ENCODE assay signal across 10 mouse cellular contexts in genomic region chr6:113441147-113441680, GRCm38 (mm10). TPM values are rescaled to one million over a fixed set of nuclear protein-coding genes. Genes with fewer than 3 reads are reported as not detected.
DNase-seq lines count a peak whose midpoint lies in the region; ATAC-seq and TF ChIP-seq lines count a peak whose summit lies in the region.
"Had no signal": no experiment of that assay in that cellular context is flagged by ENCODE, and none has a peak within 500 bp of the region (broad histone marks: within the 10 kb centered on the region; RNA-seq: fewer than 3 reads in every experiment).

No protein-coding gene starts in this region.

- ATAC-seq in neural tube, embryonic 11.5 days (ENCODE audit: insufficient read depth, low FRiP score, low TSS enrichment): no peak

- no peak overlapping the region for H3K27ac ChIP-seq in left cerebral cortex, adult 2 months
- H3K27ac ChIP-seq in neural tube, embryonic 11.5 days (ENCODE audit: low read depth, low read length): no peak overlapping the region
- H3K27ac ChIP-seq in thymus, adult 2 months (ENCODE audit: control insufficient read depth, insufficient read depth, low read length): no peak overlapping the region

- 56% methylated on average over 7 of the region's 7 CpGs for WGBS in neural tube, embryonic 11.5 days
- WGBS in thymus, adult 2 months: 60% methylated on average over 7 of the region's 7 CpGs

- H3K9ac ChIP-seq in neural tube, embryonic 11.5 days (ENCODE audit: low read length): no peak overlapping the region

- peak; percentile 49 to 65 for DNase-seq in left cerebral cortex, adult 2 months (ENCODE audit: extremely low spot score in 1 of 2, low spot score in 2 of 2)
- no peak for DNase-seq in left cerebral cortex, adult 11 months (ENCODE audit: low spot score)
- peak; percentile 63 to 64 for DNase-seq in adrenal gland, adult 18-20 months (ENCODE audit: low spot score in 2 of 2)
- peak; percentile 84 for DNase-seq in embryo, embryonic 10 days (ENCODE audit: low spot score)
- DNase-seq in heart, postnatal 10 days: peak; percentile 74 to 81
- peak; percentile 73 to 74 for DNase-seq in left cerebral cortex, postnatal 14 days (ENCODE audit: low spot score in 2 of 2)
- DNase-seq in neural tube, embryonic 11.5 days (ENCODE audit: low spot score): peak; percentile 80
- DNase-seq in thymus, adult 2 months: peak; percentile 81

- no peak overlapping the region for H3K4me2 ChIP-seq in neural tube, embryonic 11.5 days (ENCODE audit: low read depth)

- no peaks in the 10 kb centered on the region for H3K27me3 ChIP-seq in neural tube, embryonic 11.5 days (ENCODE audit: control insufficient read depth, insufficient read depth, low read length)
- H3K27me3 ChIP-seq in thymus, adult 2 months (ENCODE audit: control insufficient read depth, insufficient read depth, low read length): no peaks in the 10 kb centered on the region

- H3K36me3 ChIP-seq in neural tube, embryonic 11.5 days (ENCODE audit: control insufficient read depth, insufficient read depth, low read length): no peaks in the 10 kb centered on the region
- no peaks in the 10 kb centered on the region for H3K36me3 ChIP-seq in thymus, adult 2 months (ENCODE audit: control insufficient read depth, insufficient read depth, low read length)

- peak; percentile 77 for TF ChIP-seq CTCF in left cerebral cortex, adult 2 months (IDR thresholded peaks at IDR 0.05)
- no peak for TF ChIP-seq CTCF in thymus, adult 2 months (IDR thresholded peaks at IDR 0.05; ENCODE audit: borderline replicate concordance, control insufficient read depth, extremely low read depth, insufficient read depth, low read length, poor library complexity)

- H3K4me1 ChIP-seq in neural tube, embryonic 11.5 days (ENCODE audit: control insufficient read depth, insufficient read depth, low read length): peaks cover 5% of the 10 kb centered on the region; the same call in 1 of the 2 replicates
- H3K4me1 ChIP-seq in thymus, adult 2 months (replicated peaks; ENCODE audit: control insufficient read depth, insufficient read depth, low read length): peaks cover 6% of the 10 kb centered on the region

- intact Hi-C loops in left cerebral cortex, adult 2 months (cut with DNase I): loop anchor here (10.0 kb wide), 2 partner anchors 254 to 396 kb away; partner anchors contain the start of genes Tatdn2 and Thumpd3
- intact Hi-C loops in heart, postnatal 10 days (cut with DNase I): loop anchor here (1.0 kb wide), 1 partner anchor 28 kb away; no protein-coding TSS in a partner anchor
- intact Hi-C loops in left cerebral cortex, postnatal 14 days (cut with DNase I): no loop called here

- H3K9me3 ChIP-seq in neural tube, embryonic 11.5 days (ENCODE audit: control insufficient read depth, low read length): no peaks in the 10 kb centered on the region

- H3K4me3 ChIP-seq in left cerebral cortex, adult 2 months: no peak overlapping the region
- H3K4me3 ChIP-seq in neural tube, embryonic 11.5 days (ENCODE audit: low read depth, low read length): no peak overlapping the region
- H3K4me3 ChIP-seq in thymus, adult 2 months (ENCODE audit: control insufficient read depth, insufficient read depth, low read length): no peak overlapping the region

- TF ChIP-seq POLR2A in thymus, adult 2 months (IDR thresholded peaks at IDR 0.05; ENCODE audit: control insufficient read depth, extremely low read depth, insufficient read depth, low read length, poor library complexity): no peak

RNA-seq across cellular contexts. Expression of gene Jagn1, which starts 1.2 kb away (rescaled TPM):
- 10 to 100 TPM; 35.7 to 36.8 TPM for total RNA-seq in left cerebral cortex, adult 2 months (2021)
- 10 to 100 TPM; 47.2 to 49.7 TPM for total RNA-seq in adrenal gland, adult 18-20 months (2021)
- 10 to 100 TPM; 26.8 to 28.2 TPM for total RNA-seq in heart, postnatal 10 days (2021)
- total RNA-seq in left cerebral cortex, postnatal 14 days (2021): 10 to 100 TPM; 47.9 to 48.3 TPM
- 74.7 and 75.9 TPM in 2 replicates for polyA plus RNA-seq in neural tube, embryonic 11.5 days (2014; fragmentation: Nextera tagmentation; extraction: Ambion mirVana)
- polyA plus RNA-seq in thymus, adult 2 months (2012; rRNA removed): 69.6 and 75.5 TPM in 2 replicates

RNA-seq across cellular contexts. Expression of gene Cidec, which starts 5.7 kb away (rescaled TPM):
- total RNA-seq in left cerebral cortex, adult 2 months (2021): not detected
- 100 to 1,000 TPM; 321 to 750 TPM for total RNA-seq in adrenal gland, adult 18-20 months (2021)
- 10 to 100 TPM in 1 of 2 experiments, 1 to 10 TPM in 1; 9.6 to 41.2 TPM for total RNA-seq in heart, postnatal 10 days (2021)
- not detected for total RNA-seq in left cerebral cortex, postnatal 14 days (2021)
- 0.19 TPM in 1 of 2 replicates, not detected in the other for polyA plus RNA-seq in neural tube, embryonic 11.5 days (2014; fragmentation: Nextera tagmentation; extraction: Ambion mirVana)
- 103 and 116 TPM in 2 replicates for polyA plus RNA-seq in thymus, adult 2 months (2012; rRNA removed)
- polyA plus RNA-seq: erythroblast, embryonic 14.5 days; neural tube, embryonic 14.5 days had no signal

RNA-seq across cellular contexts. Expression of gene Il17re, which starts 17.1 kb away (rescaled TPM):
- under 1 TPM; 0.49 to 0.50 TPM for total RNA-seq in left cerebral cortex, adult 2 months (2021)
- 1 to 10 TPM in 1 of 2 experiments, under 1 TPM in 1; 0.83 to 2.6 TPM for total RNA-seq in adrenal gland, adult 18-20 months (2021)
- 1 to 10 TPM; 1.1 to 1.2 TPM for total RNA-seq in heart, postnatal 10 days (2021)
- under 1 TPM; 0.53 to 0.55 TPM for total RNA-seq in left cerebral cortex, postnatal 14 days (2021)
- polyA plus RNA-seq in neural tube, embryonic 11.5 days (2014; fragmentation: Nextera tagmentation; extraction: Ambion mirVana): 0.77 and 0.78 TPM in 2 replicates
- 22.8 and 32.5 TPM in 2 replicates for polyA plus RNA-seq in thymus, adult 2 months (2012; rRNA removed)
- polyA plus RNA-seq: erythroblast, embryonic 14.5 days had no signal

RNA-seq across cellular contexts. Expression of gene Rpusd3, which starts 22.1 kb away (rescaled TPM):
- 10 to 100 TPM; 18.1 to 18.6 TPM for total RNA-seq in left cerebral cortex, adult 2 months (2021)
- 1 to 10 TPM; 6.3 to 8.5 TPM for total RNA-seq in adrenal gland, adult 18-20 months (2021)
- total RNA-seq in heart, postnatal 10 days (2021): 10 to 100 TPM in 1 of 2 experiments, 1 to 10 TPM in 1; 8.9 to 14.3 TPM
- 10 to 100 TPM; 13.4 to 16.5 TPM for total RNA-seq in left cerebral cortex, postnatal 14 days (2021)
- 27.7 and 27.9 TPM in 2 replicates for polyA plus RNA-seq in neural tube, embryonic 11.5 days (2014; fragmentation: Nextera tagmentation; extraction: Ambion mirVana)
- polyA plus RNA-seq in thymus, adult 2 months (2012; rRNA removed): 81.6 and 94.5 TPM in 2 replicates

RNA-seq across cellular contexts. Expression of gene Il17rc, which starts 30.0 kb away (rescaled TPM):
- total RNA-seq in left cerebral cortex, adult 2 months (2021): 1 to 10 TPM; 4.4 to 5.1 TPM
- 10 to 100 TPM; 19.9 to 26.9 TPM for total RNA-seq in adrenal gland, adult 18-20 months (2021)
- 10 to 100 TPM in 1 of 2 experiments, 1 to 10 TPM in 1; 8.9 to 11.3 TPM for total RNA-seq in heart, postnatal 10 days (2021)
- total RNA-seq in left cerebral cortex, postnatal 14 days (2021): 1 to 10 TPM; 3.9 to 5.4 TPM
- 3.2 and 3.4 TPM in 2 replicates for polyA plus RNA-seq in neural tube, embryonic 11.5 days (2014; fragmentation: Nextera tagmentation; extraction: Ambion mirVana)
- polyA plus RNA-seq in thymus, adult 2 months (2012; rRNA removed): 14.3 and 15.4 TPM in 2 replicates
- polyA plus RNA-seq: erythroblast, embryonic 14.5 days had no signal

Comparison
In these comparisons a context has a peak if more than half of its experiments do, and no peak if none do; other contexts are left out.
1. RNA of gene Cidec, which starts 5.7 kb away (total RNA-seq): 321 to 750 TPM in adrenal gland, adult 18-20 months and 9.6 to 41.2 TPM in heart, postnatal 10 days; not detected in left cerebral cortex, adult 2 months and not detected in left cerebral cortex, postnatal 14 days; every median in the first group is over 10 times any median in the second.